Mouse (Mus musculus): ENCODE data around the gene Parg. TPM values are rescaled to one million over a fixed set of nuclear protein-coding genes. Genes with fewer than 3 reads are reported as not detected.

The Parg gene
- total and polyA plus RNA-seq, 3 experiments: 36.3 to 66.1 (median 40.6) TPM

DNA sequence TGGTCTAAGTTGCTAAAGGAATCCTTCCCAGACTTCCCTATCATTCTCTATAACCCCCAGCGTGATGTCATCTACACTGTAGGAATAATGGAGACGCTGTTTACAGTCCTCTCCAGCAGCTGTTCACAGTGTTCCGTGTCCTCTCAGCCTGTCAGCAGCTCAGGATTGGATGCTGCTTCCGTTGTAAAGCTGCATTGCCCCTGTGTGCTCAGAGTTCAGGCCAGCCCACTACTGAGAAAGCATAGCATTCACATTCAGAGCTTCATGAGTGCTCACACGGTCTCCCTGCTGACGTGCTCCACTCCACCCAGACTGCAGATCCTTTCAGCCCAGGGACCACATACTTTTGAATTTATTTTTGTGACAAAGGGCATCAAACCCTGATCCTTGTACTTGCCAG lies 59.1 kb downstream of the Parg start:
- dilution Hi-C loops (cut with MboI; ENCODE audit: extremely low pct_ligation_motif_present, extremely low pct_unique_long_range_greater_than_20kb, low sequenced_read_pairs): no loop called here
- Histone ChIP-seq H3K27ac (ENCODE audit: insufficient read depth, low read depth) (no peak overlapping the region), H3K36me3 (replicated peaks in 1 of 2; ENCODE audit: control insufficient read depth in 1 of 2, insufficient read depth in 1 of 2, low read length in 1 of 2) (peaks cover 17 to 64% of the 10 kb centered on the region in 2 experiments), H3K4me3 (replicated peaks in 1 of 3; ENCODE audit: low read depth in 2 of 3, low read length in 2 of 3, poor library complexity in 1 of 3) (no peak overlapping the region), H3K79me2 (replicated peaks; ENCODE audit: control insufficient read depth, extremely low read depth, insufficient read depth, poor library complexity, severe bottlenecking) (no peaks in the 10 kb centered on the region), H3K4me2 (ENCODE audit: insufficient read depth, low read depth, poor library complexity, severe bottlenecking) (no peak overlapping the region), H3K4me1 (ENCODE audit: control insufficient read depth in 1 of 2, insufficient read depth in 2 of 2) (no peaks in the 10 kb centered on the region), H3K9me3 (replicated peaks; ENCODE audit: low read length) (no peaks in the 10 kb centered on the region), H3K9ac (ENCODE audit: insufficient read depth, low read depth) (no peak overlapping the region), H3K27me3 (replicated peaks) (no peaks in the 10 kb centered on the region)
- in situ Hi-C loops (cut with MboI; ENCODE audit: low pct_ligation_motif_present, low pct_unique_long_range_greater_than_20kb, low sequenced_read_pairs): no loop called here
- no peak for DNase-seq (ENCODE audit: extremely low read depth)
- TF ChIP-seq ZMIZ1 (IDR thresholded peaks at IDR 0.05; ENCODE audit: low read depth, low read length): no peak
- TF ChIP-seq CTCF (conservative IDR thresholded peaks at IDR 0.05 in 1 of 2, IDR thresholded peaks at IDR 0.05 in 1 of 2; ENCODE audit: low read depth in 2 of 2, low read length in 2 of 2): no peak
- TF ChIP-seq SIN3A (IDR thresholded peaks at IDR 0.05; ENCODE audit: low read length): no peak
- no peak for TF ChIP-seq USF1 (IDR thresholded peaks at IDR 0.05; ENCODE audit: low read depth, low read length)
- no peak for TF ChIP-seq JUND (conservative IDR thresholded peaks at IDR 0.05; ENCODE audit: low read depth, low read length)
- TF ChIP-seq BHLHE40 (IDR thresholded peaks at IDR 0.05; ENCODE audit: low read depth, low read length): no peak
- TF ChIP-seq MEF2A (IDR thresholded peaks at IDR 0.05; ENCODE audit: borderline replicate concordance, low read depth, low read length): no peak
- TF ChIP-seq PAX5 (IDR thresholded peaks at IDR 0.05; ENCODE audit: low read length): no peak
- no peak for TF ChIP-seq HCFC1 (IDR thresholded peaks at IDR 0.05; ENCODE audit: low read depth, low read length)
- no peak for TF ChIP-seq E2F4 (IDR thresholded peaks at IDR 0.05; ENCODE audit: insufficient replicate concordance, low read depth, low read length)
- no peak for TF ChIP-seq CHD1 (IDR thresholded peaks at IDR 0.05; ENCODE audit: low read depth, low read length)

DNA sequence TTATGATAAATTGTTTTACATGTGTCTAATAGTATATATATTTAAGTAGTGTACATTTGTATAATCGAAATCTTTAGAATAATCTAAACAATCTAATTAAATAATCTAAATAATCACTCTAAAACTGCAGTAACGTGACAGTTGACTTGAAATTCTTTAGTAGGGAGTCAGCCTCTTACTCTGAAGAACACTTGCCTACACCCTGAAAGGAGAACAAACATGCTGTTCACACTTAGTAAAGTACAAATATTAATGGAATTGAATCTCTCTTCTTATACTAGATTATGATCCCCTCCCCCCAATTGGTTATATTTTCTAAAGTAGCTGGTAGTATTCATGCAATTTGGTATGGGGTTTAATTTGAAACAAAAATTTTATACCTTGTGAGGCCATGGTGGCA lies 60.0 kb downstream of the Parg start:
- H3K27ac ChIP-seq (ENCODE audit: insufficient read depth, low read depth): no peak overlapping the region
- H3K4me2 ChIP-seq (ENCODE audit: insufficient read depth, low read depth, poor library complexity, severe bottlenecking): no peak overlapping the region
- H3K79me2 ChIP-seq (replicated peaks; ENCODE audit: control insufficient read depth, extremely low read depth, insufficient read depth, poor library complexity, severe bottlenecking): no peaks in the 10 kb centered on the region
- H3K9me3 ChIP-seq (replicated peaks; ENCODE audit: low read length): no peaks in the 10 kb centered on the region
- in situ Hi-C loops (cut with MboI; ENCODE audit: low pct_ligation_motif_present, low pct_unique_long_range_greater_than_20kb, low sequenced_read_pairs): no loop called here
- H3K4me3 ChIP-seq (replicated peaks in 1 of 3; ENCODE audit: low read depth in 2 of 3, low read length in 2 of 3, poor library complexity in 1 of 3): no peak overlapping the region
- no peak for DNase-seq (ENCODE audit: extremely low read depth)
- no peak for TF ChIP-seq MAZ (IDR thresholded peaks at IDR 0.05; ENCODE audit: low read depth, low read length)
- TF ChIP-seq RCOR1 (conservative IDR thresholded peaks at IDR 0.05; ENCODE audit: low read depth, low read length): no peak
- TF ChIP-seq CHD1 (IDR thresholded peaks at IDR 0.05; ENCODE audit: low read depth, low read length): no peak
- no peak for TF ChIP-seq UBTF (IDR thresholded peaks at IDR 0.05; ENCODE audit: low read depth, low read length)
- no peak for TF ChIP-seq GABPA (IDR thresholded peaks at IDR 0.05; ENCODE audit: insufficient replicate concordance, low read depth, low read length)
- TF ChIP-seq JUND (conservative IDR thresholded peaks at IDR 0.05; ENCODE audit: low read depth, low read length): no peak
- no peak for TF ChIP-seq POLR2A (IDR thresholded peaks at IDR 0.05; ENCODE audit: low read depth, low read length)
- TF ChIP-seq HCFC1 (IDR thresholded peaks at IDR 0.05; ENCODE audit: low read depth, low read length): no peak
- TF ChIP-seq MAFK (IDR thresholded peaks at IDR 0.05; ENCODE audit: insufficient replicate concordance, low read length): no peak
- no peak for TF ChIP-seq JUN (IDR thresholded peaks at IDR 0.05; ENCODE audit: insufficient read depth, low read depth, low read length)
- no peak for TF ChIP-seq ZKSCAN1 (IDR thresholded peaks at IDR 0.05; ENCODE audit: borderline replicate concordance, low read depth, low read length)
- no peak for TF ChIP-seq USF1 (IDR thresholded peaks at IDR 0.05; ENCODE audit: low read depth, low read length)
- TF ChIP-seq ZNF384 (IDR thresholded peaks at IDR 0.05; ENCODE audit: low read depth, low read length): no peak
- TF ChIP-seq EP300 (IDR thresholded peaks at IDR 0.05; ENCODE audit: low read length): no peak
- no peak for TF ChIP-seq ZC3H11A (IDR thresholded peaks at IDR 0.05; ENCODE audit: low read depth, low read length)
- no peak for TF ChIP-seq IRF4 (IDR thresholded peaks at IDR 0.05; ENCODE audit: low read depth, low read length)
- H3K9ac ChIP-seq (ENCODE audit: insufficient read depth, low read depth): no peak overlapping the region
- no peaks in the 10 kb centered on the region for H3K27me3 ChIP-seq (replicated peaks)
- H3K4me1 ChIP-seq (ENCODE audit: control insufficient read depth in 1 of 2, insufficient read depth in 2 of 2): no peaks in the 10 kb centered on the region
- dilution Hi-C loops (cut with MboI; ENCODE audit: extremely low pct_ligation_motif_present, extremely low pct_unique_long_range_greater_than_20kb, low sequenced_read_pairs): no loop called here
- H3K36me3 ChIP-seq (replicated peaks in 1 of 2; ENCODE audit: control insufficient read depth in 1 of 2, insufficient read depth in 1 of 2, low read length in 1 of 2): peaks cover 17 to 61% of the 10 kb centered on the region in 2 experiments
